Mouse (Mus musculus) olfactory bulb, adult 2 months (tissue): ENCODE measurements around the gene Tmem37. TPM values are rescaled to one million over a fixed set of nuclear protein-coding genes. Genes with fewer than 3 reads are reported as not detected.

Experiments
- H3K27ac ChIP-seq: fragments of 200-500 bp; 2 replicates; pipeline ENCODE4 v1.5.1; 2012; ENCODE audit warnings: low read depth, low read length; ENCODE audit not compliant: insufficient read depth
- H3K4me1 ChIP-seq: fragments of 200-500 bp; 2 replicates; pipeline ENCODE4 v1.6.1; 2012; ENCODE audit warnings: low read length; ENCODE audit not compliant: control insufficient read depth, insufficient read depth
- H3K4me3 ChIP-seq: fragments of 200-500 bp; 2 replicates; pipeline ENCODE4 v1.5.1; 2012; ENCODE audit warnings: mild to moderate bottlenecking, low read depth, low read length, moderate library complexity; ENCODE audit not compliant: insufficient read depth
- CTCF ChIP-seq: fragments of 200-500 bp; IDR thresholded peaks from 2 replicates; pipeline ENCODE4 v1.5.1; 2012; ENCODE audit warnings: low read depth, mild to moderate bottlenecking, low read length, moderate library complexity; ENCODE audit not compliant: insufficient read depth
- POLR2A ChIP-seq: fragments of 200-500 bp; IDR thresholded peaks from 2 replicates; pipeline ENCODE4 v1.6.1; 2012; ENCODE audit warnings: mild to moderate bottlenecking, low read depth, low read length, moderate library complexity; ENCODE audit not compliant: insufficient read depth
- WGBS: fragments of 180-500 bp; shearing (Covaris S2); methylation state at CpG from one replicate; pipeline ENCODE4 v1.1.7; 2018; 5-methylcytosine and 5-hydroxymethylcytosine counted together
- polyA plus RNA-seq: library from polyadenylated mRNA; stranded (reverse); fragments of >200 nt; gene quantifications from 2 replicates; pipeline ENCODE4 v1.2.4, GENCODE M21; 2012; ENCODE audit warnings: low replicate concordance; ENCODE audit not compliant: missing spikeins, insufficient read depth, insufficient read length

Gene Tmem37
- polyA plus RNA-seq, 1 experiment: not detected

- WGBS: 32% methylated on average over 7 of the region's 7 CpGs
- peaks cover 6% of the 10 kb centered on the region for H3K4me1 ChIP-seq
- H3K4me3 ChIP-seq: no peak overlapping the region
- no peak for TF ChIP-seq CTCF
- TF ChIP-seq POLR2A: no peak
- no peak overlapping the region for H3K27ac ChIP-seq
Measured at GRCm38 (mm10) chr1:120082957-120083585, 9.2 kb upstream of the Tmem37 start.

DNA sequence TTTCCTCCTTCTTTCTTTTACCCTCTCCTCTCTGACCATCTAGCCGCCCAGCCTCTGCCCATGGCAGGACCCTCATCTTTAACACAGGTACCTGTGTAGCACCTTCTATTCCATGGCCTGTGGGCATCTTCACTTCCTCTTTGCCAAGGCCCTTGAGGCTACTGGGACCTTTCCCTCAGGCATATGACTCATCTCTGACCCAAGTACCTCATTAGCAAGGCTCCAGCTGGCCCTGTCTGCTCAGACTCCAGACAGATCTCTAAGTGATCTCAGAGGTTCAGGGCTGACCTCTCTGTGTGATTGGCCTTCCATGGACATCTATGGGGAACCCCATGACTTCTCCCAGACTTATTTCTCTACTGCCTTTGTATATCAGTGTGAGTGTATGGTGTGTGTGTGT lies 6.8 kb upstream of the Tmem37 start:
- H3K4me1 ChIP-seq: peaks cover 6% of the 10 kb centered on the region
- TF ChIP-seq CTCF (no peak), POLR2A (no peak)
- WGBS: 94% methylated on average over 1 of the region's 1 CpGs
- no peak overlapping the region for H3K27ac ChIP-seq
- no peak overlapping the region for H3K4me3 ChIP-seq

GRCm38 (mm10) chr1:120077746-120078410 lies 4.0 kb upstream of the Tmem37 start:
- Histone ChIP-seq H3K4me3 (no peak overlapping the region), H3K27ac (no peak overlapping the region), H3K4me1 (peaks cover 18% of the 10 kb centered on the region)
- no peak for TF ChIP-seq CTCF
- TF ChIP-seq POLR2A: no peak
- WGBS: 33% methylated on average over 9 of the region's 9 CpGs

DNA sequence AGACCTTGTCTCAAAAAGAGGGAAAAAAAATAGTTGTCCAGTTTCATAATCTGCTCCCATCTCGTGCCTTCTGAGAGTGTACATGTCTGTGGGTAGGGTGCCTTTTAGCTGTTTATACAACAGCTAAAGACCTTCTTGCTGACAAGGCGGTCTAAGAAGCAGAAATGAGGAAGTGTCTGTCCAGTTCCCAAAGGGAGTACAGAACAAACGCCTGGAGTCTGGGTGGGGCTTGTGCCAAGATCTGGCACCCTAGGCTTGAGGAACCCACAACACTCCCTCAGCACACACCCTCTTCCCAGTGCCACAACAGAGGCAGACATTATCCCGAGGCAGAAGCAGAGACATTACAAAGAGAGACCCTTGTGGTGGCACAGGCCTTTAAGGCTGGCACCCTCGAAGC lies 1.6 kb upstream of the Tmem37 start:
- peaks cover 18% of the 10 kb centered on the region for H3K4me1 ChIP-seq
- no peak overlapping the region for H3K4me3 ChIP-seq
- H3K27ac ChIP-seq: no peak overlapping the region
- TF ChIP-seq POLR2A (no peak), CTCF (no peak)
- WGBS: 91% methylated on average over 5 of the region's 5 CpGs

GRCm38 (mm10) chr1:120074931-120075330 lies 1.1 kb upstream of the Tmem37 start:
- TF ChIP-seq CTCF (no peak), POLR2A (no peak)
- 85% methylated on average over 4 of the region's 4 CpGs for WGBS
- no peak overlapping the region for H3K27ac ChIP-seq
- H3K4me1 ChIP-seq: peaks cover 18% of the 10 kb centered on the region
- H3K4me3 ChIP-seq: no peak overlapping the region

- 27% methylated on average over 4 of the region's 4 CpGs for WGBS
- TF ChIP-seq CTCF: no peak
- Histone ChIP-seq H3K27ac (no peak overlapping the region), H3K4me1 (peaks cover 18% of the 10 kb centered on the region), H3K4me3 (no peak overlapping the region)
Measured at GRCm38 (mm10) chr1:120074307-120074702, 431 bp upstream of the Tmem37 start.

DNA sequence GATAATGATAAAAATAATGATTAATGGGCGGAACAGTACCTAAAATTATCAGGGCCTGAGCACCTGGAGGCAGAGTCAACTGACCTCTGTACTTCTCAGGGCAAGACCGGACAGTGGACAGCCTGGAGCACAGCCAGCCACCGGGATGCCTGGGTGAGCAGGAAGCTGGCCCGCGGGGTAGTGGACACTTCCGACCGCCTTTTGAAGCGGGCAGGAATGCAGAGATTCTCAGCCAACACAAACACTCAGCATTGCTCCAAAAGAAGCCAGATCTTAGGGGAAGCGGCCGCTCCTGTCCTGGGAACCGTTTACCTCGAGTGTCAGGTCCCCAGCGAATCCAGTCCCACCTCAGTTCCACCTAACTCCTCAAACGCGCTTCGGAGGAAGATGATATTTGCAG lies 974 bp downstream of the Tmem37 start:
- 19% methylated on average over 16 of the region's 16 CpGs for WGBS

GRCm38 (mm10) chr1:120071133-120071532 lies 2.7 kb downstream of the Tmem37 start:
- Histone ChIP-seq H3K27ac (no peak overlapping the region), H3K4me3 (no peak overlapping the region), H3K4me1 (peaks cover 18% of the 10 kb centered on the region)
- WGBS: 97% methylated on average over 4 of the region's 4 CpGs
- TF ChIP-seq CTCF: no peak
- TF ChIP-seq POLR2A: no peak

More for the DNA sequence above, 974 bp downstream of the Tmem37 start:
- H3K4me1 ChIP-seq: peaks cover 18% of the 10 kb centered on the region
- peak overlapping the region; percentile 19; the same call in 1 of the 2 replicates for H3K4me3 ChIP-seq
- no peak for TF ChIP-seq CTCF
- TF ChIP-seq POLR2A: no peak
- H3K27ac ChIP-seq: no peak overlapping the region

DNA sequence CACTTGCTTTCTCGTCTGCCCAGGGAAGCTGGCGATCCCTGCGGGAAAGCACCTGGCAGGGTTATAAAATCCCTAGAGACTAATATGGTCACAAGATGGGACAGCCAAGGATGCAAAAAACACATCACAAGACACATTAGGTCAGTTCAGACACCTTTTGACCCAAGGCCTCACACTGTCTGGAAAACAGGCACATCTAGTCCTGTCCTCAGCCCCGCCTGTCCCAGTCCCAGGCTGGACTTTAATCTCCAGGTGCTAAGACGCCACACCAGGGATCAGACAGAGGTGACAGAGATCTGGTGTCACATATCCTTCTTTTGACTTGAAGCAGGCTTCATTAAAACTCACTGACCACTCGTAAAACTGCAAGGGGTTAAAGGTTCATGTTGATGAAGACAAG lies 3.7 kb downstream of the Tmem37 start:
- H3K4me3 ChIP-seq: no peak overlapping the region
- no peak overlapping the region for H3K27ac ChIP-seq
- peaks cover 17% of the 10 kb centered on the region for H3K4me1 ChIP-seq
- TF ChIP-seq CTCF (no peak), POLR2A (no peak)
- 93% methylated on average over 6 of the region's 6 CpGs for WGBS

DNA sequence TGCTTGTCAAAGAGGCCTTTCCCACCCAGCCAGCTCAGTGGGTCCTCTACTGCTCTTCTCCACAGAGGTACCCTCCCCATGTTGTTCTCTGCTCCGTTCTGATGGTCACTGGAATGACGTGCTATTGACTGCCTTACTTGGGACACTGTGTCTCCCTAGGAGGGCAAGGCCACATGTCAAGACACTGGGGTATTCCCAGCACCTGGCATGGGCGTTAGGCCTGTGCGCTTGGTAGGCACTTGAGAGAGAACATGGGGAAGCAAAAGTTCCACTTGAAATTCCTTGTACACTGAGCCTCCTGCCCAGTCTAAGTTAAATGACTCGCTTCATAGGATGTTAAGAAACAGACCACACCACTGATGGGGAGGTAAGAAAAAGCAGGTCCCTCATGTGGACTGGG lies 4.8 kb downstream of the Tmem37 start:
- H3K4me3 ChIP-seq: no peak overlapping the region
- 95% methylated on average over 5 of the region's 5 CpGs for WGBS
- TF ChIP-seq CTCF: no peak
- no peak for TF ChIP-seq POLR2A

More for the DNA sequence above, 4.8 kb downstream of the Tmem37 start:
- H3K4me1 ChIP-seq: peaks cover 12% of the 10 kb centered on the region
- no peak overlapping the region for H3K27ac ChIP-seq
